Mouse (Mus musculus): ENCODE data around the gene Nhsl1.

Gene Nhsl1

GRCm38 (mm10) chr10:18341444-18342196 lies 22.8 kb downstream of the Nhsl1 start:
- WGBS: 60% methylated on average over 15 of the region's 15 CpGs

DNA sequence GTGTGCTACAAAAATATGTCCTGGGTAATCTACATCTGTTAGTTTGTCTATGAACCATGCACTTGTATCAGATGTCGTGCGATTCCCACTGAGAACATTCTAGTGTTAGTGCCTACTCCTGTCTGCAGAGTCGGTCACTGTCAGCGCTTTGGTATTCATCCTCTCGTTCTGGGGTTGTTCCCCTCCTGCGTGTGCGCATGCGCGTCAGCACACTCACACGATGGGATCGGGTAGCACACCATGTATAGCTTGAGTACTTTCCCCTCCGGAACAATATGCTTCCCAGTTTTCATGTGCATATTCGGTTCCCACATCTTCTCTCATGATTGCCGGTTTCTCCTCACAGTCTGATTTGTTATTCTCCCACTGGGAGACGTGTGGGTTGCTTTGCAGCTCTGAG lies 28.4 kb downstream of the Nhsl1 start:
- 72% methylated on average over 15 of the region's 15 CpGs for WGBS

- WGBS: 93% methylated on average over 4 of the region's 4 CpGs
Measured at GRCm38 (mm10) chr10:18350781-18351180, 32.0 kb downstream of the Nhsl1 start.

DNA sequence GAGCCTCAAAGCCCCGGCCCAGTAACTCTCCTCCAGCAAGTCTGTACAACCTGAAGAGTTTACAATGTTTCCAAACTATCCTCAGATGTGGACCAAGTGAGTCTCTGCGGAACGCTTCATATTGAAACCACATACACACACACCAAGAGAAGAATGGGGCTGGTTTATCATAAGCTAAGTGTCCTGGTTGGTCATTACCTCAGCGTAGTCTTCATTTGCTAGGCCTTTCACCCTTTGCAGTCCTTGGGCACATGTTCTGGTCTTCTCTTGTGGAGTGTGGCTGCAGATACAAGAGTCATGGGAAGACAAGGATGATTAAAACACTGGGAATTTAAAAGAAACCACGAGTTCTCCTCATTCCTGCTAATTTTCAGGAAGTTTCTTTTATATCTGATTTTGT lies 34.2 kb downstream of the Nhsl1 start:
- WGBS: 86% methylated on average over 5 of the region's 5 CpGs

- 79% methylated on average over 8 of the region's 8 CpGs for WGBS
Measured at GRCm38 (mm10) chr10:18354103-18354502, 35.3 kb downstream of the Nhsl1 start.

DNA sequence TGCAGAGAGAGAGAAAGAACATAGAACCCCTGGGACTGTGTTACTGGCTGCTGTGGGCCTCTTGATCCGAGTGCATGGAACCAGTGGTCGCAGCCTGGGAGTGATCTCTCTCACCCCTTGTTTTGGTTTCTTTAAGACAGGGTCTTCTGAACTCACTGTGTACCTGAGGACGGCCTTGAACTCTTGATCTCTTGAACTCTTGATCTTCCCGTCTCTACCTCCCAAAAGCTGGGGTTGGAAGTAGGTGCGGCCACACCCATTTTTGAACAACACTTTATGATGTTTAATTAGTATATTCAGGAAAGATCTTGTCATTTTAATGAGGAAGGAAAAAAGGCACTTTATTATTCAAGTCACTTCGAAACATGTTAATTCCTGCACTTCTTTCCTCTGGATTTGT lies 37.7 kb downstream of the Nhsl1 start:
- WGBS: 93% methylated on average over 6 of the region's 6 CpGs

DNA sequence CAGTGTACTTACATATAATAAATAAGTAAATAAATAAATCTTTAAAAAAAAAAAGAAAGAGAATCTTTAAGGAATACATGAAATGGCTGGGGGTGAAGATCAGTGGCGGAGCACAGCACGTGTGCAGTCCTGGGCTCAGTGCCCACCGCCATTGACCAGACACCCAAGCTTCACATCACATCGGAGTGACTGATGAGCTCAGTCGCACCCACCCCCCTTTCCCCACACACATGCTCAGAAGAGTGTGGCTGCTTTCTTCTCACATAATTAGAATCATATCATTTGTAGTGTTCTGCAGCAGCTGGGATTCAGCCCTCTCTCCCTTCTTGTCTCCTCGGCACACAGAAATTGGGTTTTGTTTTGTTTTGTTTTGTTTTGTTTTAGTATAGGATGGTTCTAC lies 38.4 kb downstream of the Nhsl1 start:
- WGBS: 68% methylated on average over 6 of the region's 6 CpGs

DNA sequence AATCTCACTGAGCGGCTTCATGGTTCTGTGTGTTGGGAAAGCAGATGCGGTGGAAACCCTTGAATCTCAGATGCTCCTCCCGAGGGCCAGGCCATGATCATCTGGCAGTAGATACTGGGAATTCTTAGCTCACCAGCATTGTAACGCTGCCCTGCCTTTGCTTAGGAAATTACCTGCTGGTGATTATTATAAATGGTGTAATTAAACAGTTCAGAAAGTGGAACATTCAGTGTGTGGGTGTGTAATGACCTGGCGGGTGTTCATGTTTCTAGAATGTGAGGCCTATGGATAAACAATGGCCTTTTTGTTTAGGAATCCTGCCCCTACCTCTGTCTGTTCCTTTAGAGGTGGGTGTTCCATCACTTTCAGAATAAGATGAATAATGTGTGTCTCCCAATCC lies 39.7 kb downstream of the Nhsl1 start:
- 85% methylated on average over 5 of the region's 5 CpGs for WGBS

DNA sequence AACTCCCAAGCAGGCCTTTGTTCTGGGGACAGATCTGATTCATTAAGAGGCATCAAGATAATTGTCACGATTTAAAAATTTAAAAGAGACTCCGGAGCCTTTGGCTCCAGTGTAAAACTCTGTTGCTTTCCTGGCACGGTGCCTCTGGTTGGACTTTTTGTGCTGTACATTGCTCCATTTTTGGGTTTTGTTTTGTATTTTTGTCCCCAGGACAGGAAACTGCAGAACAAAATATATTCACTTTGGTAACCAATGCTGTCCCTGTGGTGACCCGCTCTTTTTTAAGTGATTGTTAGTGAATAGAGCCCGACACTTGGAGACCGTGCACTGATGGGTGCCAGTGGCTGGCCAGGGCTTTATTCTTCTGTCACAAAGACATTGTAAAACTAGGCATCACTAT lies 41.4 kb downstream of the Nhsl1 start:
- WGBS: 41% methylated on average over 6 of the region's 6 CpGs

DNA sequence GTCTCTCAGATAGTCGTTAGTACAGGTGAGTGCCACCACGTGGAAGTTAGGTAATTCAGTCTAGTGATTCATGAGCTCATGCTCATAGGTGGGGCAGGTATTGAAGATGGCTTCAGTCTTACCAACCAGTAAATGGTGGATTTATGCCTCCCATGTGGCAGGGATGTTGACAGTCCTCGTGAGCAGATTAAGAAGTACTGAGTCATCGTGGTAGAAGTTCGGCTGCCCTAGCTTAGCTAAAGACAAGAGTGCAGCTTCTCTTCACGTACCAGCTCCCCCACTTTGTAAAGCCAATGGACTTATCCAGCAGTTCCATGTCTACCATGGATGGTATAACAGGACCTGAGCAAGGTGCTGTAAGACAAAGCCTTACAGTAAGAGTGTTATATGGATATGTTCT lies 46.6 kb downstream of the Nhsl1 start:
- 93% methylated on average over 6 of the region's 6 CpGs for WGBS

GRCm38 (mm10) chr10:18366697-18367096 lies 47.9 kb downstream of the Nhsl1 start:
- 34% methylated on average over 7 of the region's 7 CpGs for WGBS

DNA sequence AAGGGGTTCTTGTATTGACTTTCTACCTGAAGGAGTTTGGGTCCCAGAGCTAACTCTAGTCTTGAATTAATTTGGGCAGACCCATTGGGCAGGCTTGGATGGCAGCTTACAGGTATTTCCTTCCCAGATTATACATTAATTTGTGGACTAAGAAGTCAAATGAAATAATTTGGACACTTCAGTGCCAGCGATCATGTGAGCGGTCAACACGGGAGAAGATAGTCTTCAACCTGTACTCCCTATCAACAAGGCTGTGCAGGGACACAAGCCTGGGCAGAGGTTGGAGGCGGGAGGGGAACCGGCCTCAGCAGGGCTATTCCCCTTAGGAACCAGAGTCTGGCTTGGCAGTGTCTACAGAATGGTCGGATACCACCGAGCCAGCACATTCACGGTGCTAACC lies 49.3 kb downstream of the Nhsl1 start:
- WGBS: 92% methylated on average over 8 of the region's 8 CpGs

- 65% methylated on average over 17 of the region's 17 CpGs for WGBS
Measured at GRCm38 (mm10) chr10:18370475-18371286, 51.9 kb downstream of the Nhsl1 start.

- 61% methylated on average over 13 of the region's 13 CpGs for WGBS
Measured at GRCm38 (mm10) chr10:18371866-18372265, 53.1 kb downstream of the Nhsl1 start.

DNA sequence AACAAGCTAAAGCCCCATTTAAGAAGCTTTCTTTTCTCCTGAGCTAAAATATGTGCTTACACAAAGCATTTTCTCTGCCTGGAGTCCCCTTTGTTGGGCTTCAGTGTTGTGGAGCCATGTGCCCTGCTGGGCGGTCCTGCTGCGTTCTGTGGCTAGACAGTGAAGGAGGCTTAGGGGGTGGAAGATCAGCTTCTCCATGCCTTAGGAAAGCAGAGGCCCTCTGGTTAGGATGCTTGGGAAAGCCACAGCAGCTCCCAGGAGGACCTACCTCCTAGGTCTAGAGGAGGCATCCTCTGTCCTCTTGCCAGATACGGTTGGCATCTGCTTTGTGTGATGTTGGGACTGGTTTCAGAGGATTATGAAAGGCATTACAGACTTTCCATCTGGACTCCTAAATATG lies 56.5 kb downstream of the Nhsl1 start:
- WGBS: 78% methylated on average over 3 of the region's 3 CpGs

GRCm38 (mm10) chr10:18384766-18385165 lies 66.0 kb downstream of the Nhsl1 start:
- 63% methylated on average over 2 of the region's 2 CpGs for WGBS

DNA sequence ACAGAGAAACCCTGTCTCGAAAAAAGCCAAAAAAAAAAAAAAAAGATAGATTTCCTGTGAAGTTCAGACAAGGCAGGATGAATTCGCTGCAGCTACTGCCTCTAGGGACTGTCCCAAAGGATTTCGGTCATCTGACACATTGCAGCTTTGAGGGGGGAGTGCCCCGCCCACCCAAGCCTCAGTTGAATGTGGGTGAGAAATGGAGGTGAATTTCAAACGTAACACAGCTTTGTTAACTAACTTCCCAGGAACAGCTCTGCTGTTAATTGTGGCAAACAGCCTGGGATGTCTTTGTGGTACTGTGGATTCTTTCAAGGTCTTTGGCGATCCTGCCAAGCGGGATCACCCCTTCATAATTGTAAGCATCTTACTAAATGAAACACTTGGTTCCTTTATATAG lies 67.4 kb downstream of the Nhsl1 start:
- WGBS: 55% methylated on average over 7 of the region's 7 CpGs

DNA sequence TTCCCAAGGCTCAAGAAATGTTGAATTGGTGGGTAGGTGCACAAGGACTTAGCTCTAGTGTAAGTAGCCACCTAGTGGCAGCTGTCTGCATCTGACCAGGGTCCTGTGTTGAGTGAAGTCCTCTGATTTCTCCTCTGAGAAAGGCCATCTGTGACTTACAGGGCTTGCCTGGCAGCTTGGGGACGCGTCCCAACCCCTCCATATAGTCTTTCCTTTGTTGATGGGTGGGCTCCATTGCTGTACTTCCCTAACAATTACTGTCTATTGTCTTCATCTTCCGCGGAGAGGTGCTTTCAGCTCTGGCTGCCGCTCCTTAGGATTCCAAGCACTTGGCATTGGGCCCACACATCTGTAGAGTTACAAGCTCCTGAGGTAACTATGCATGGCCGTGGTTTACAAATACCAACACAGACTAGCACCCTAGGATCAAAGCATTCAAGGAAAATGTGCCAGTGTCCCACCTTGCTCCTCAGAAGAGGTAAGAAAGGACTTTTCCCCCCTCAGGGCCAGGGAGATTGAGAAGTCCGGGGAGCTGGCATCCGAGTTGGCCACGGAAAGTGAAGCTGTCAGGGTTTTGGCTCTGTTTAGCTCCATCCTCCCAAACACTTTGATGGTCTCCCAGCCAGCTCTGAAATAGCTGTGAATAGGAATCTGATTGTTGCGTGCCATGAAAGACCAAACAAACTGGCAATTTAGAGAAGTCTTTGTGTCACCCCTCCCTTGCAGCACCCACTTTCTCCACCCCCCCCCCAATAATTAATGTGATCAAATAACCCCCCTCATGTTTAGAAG lies 70.2 kb downstream of the Nhsl1 start:
- WGBS: 21% methylated on average over 10 of the region's 10 CpGs

DNA sequence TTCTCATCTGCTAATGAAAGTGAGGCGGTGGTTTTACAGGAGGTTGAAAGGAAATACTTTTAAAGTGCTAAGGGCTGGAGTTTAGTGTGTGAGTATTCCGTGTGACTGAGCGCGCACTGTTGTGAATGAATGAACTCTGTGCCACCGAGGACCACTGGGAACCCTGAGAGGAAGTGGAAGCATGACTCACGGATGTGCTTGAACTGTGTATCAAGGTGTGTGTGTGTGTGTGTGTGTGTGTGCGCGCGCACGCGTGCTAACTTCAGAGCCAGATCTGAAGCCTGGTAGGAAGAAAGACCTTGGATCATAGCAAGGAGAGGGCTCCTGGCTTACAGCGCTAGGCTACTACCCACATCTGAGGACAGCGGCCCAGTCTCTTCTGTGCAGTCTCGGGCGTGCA lies 71.2 kb downstream of the Nhsl1 start:
- 83% methylated on average over 15 of the region's 15 CpGs for WGBS

- WGBS: 24% methylated on average over 5 of the region's 5 CpGs
Measured at GRCm38 (mm10) chr10:18391608-18392007, 72.8 kb downstream of the Nhsl1 start.

GRCm38 (mm10) chr10:18392268-18392667 lies 73.5 kb downstream of the Nhsl1 start:
- 78% methylated on average over 6 of the region's 6 CpGs for WGBS

- 58% methylated on average over 3 of the region's 3 CpGs for WGBS
Measured at GRCm38 (mm10) chr10:18393740-18394139, 75.0 kb downstream of the Nhsl1 start.

Data from cerebral cortex, adult 2 months (tissue).